Mouse (Mus musculus) G1E (cell line): ENCODE results near the gene Pdia4.
"Not testable (repeated sequence)": the region's sequence is repeated elsewhere in the genome, so short reads cannot be mapped to it uniquely, and the experiment has no call there.

Source experiments
- CTCF ChIP-seq: IDR thresholded peaks from 2 replicates; pipeline ENCODE4 v1.5.1; 2012; ENCODE audit warnings: low read depth, low read length, inconsistent platforms, mixed read lengths
- GATA1 ChIP-seq: IDR thresholded peaks from 2 replicates; pipeline ENCODE4 v1.6.1; 2012; ENCODE audit warnings: borderline replicate concordance, low read length, inconsistent platforms, mixed read lengths

GRCm38 (mm10) chr6:47769861-47770260 lies 43.4 kb downstream of the Pdia4 start:
- TF ChIP-seq CTCF, GATA1: not testable (repeated sequence)
